Mouse (Mus musculus) lung, postnatal 36 days (tissue): ENCODE data around the gene Gm10662.
"Not testable (repeated sequence)": the region's sequence is repeated elsewhere in the genome, so short reads cannot be mapped to it uniquely, and the experiment has no call there.

Experiments used
- DNase-seq: peaks from one replicate; pipeline ENCODE4 v3.0.0; 2022; ENCODE audit warnings: mixed read lengths

Gene Gm10662

DNA sequence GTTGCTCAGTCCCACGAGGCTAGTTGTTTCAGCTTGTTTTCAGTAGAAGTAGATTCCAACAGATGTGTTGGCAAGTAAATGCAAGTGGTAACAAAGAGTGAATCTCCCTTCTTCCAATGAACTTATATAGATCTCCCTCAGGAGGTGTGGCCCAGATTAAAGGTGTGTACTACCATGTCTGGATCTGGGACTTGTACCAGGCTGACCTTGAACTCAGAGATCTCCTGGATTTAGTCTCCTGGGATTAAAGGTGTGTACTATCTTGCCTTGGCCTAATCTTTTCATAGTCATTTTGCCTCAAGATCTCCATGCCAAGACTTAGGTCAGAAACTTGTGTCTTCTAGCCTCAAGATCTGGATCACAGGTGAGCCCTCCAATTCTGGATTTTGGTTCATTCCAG is at the start of gene Gm10662:
TSS of gene Gm10662 (minus strand) at position 101 of the 400 bp plus-strand sequence.
- DNase-seq = not testable (repeated sequence)

DNA sequence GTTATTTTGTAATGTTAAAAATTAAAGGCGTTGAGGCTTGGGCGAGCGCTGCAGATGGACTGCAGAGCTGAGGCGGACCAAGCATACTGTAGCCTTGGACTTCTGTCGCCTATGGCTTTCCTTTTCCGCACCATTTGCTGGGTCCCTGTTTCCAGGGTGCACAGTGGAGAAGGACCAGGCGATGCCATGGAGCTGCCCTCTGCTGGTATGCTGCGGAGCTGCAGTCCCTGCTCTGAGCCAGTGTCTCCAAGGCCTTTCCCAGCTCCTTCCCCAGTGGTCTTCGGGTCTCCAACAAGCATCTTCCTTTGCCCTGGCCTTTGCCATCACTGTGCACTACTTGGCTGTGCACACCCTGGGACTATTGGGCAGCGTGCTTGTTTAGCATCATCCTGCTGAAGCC is 19.2 kb upstream of the Gm10662 start:
- DNase-seq = not testable (repeated sequence)
